Mouse (Mus musculus) urinary bladder, postnatal 14 days (tissue): Measurements from ENCODE around the gene Ankrd65.
"Not testable (repeated sequence)": the region's sequence is repeated elsewhere in the genome, so short reads cannot be mapped to it uniquely, and the experiment has no call there.

Experiments used
- DNase-seq: peaks from one replicate; pipeline ENCODE4 v3.0.0; 2021; ENCODE audit warnings: low spot score

Gene Ankrd65

DNA sequence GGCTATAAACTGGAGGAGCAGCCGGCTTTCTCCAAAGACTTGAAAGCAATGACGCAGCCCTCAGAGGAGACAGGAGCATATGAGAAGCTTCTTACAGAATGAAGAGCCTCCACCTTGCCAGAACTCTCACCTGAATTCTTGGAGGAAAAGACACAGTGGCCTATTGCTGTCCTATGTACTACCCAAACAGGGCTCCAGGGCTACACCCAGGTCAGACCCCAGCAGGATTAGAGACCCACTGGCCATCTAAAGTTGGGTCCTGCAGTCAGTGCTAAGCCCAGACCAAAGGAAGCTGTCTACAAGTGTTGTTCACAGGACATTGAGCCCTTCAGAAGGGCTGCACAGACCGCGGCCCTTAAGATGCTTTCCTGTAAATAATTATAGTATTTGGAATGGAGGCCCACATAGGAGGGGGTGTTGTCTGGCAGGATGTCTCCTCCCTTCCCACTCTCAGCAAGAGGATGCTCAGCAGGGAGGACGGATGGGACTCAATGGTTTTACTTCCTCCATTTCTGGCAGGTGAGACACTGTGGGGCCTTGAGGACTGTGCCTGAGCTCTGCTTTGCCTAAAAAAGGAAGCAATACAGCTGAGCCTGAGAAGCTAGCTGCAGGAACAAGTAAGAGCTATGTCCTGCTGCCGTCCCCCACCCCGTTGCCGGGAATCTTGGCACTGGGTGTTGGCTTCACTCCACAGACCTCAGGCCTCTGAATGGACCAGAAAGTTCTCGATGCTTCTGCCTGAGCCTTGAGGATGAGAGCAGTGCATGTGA is 15.1 kb upstream of the Ankrd65 start:
- peak; percentile 69 for DNase-seq

DNA sequence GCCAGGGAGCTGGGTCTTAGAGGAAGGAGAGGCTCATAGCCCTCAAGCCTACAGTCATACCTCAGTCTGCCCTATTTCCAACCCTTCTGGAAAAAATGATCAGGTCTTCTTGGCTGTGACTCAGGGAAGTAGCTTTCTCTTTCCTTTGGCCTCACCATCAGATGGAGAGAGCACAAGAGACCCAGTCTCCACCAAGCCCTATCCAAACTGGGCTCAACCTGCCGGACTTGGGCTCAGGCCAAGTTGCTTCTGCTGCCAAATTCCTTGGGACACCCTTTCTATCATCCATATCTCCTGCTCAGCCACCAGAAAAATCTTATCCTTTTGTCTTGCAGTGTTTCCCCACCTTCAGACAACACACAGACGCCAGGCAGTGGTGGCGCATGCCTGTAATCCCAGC is 14.4 kb upstream of the Ankrd65 start:
- peak; percentile 66 for DNase-seq

DNA sequence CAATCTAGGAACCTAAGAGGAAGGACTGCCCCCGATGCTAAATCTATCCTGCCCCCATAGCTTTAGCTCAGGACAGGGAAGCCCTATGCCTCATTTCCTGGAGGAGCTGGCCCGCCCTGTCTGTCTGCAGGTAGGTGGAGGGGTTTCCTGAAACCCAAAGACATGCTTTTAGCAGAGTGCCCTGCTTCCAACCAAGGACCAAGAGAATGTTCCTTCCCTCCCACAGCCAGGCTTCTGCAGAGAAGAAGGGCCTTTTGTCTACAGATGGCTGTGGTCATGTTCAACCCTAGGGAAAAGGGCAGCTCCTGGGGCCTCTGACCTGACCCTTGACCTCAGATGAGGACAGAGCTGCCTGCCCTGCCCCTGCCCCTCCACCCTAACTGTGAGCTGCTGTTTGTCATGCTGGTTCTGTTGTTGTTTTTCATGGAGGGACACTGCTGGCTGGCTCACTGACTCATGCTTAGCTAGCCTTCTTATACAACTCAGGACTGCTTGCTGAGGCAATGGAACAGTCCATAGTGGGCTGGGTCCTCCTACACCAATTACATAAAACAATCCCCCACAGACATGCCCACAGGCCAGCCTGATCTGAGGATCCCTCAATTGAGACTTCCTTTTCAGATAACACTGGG is 13.4 kb upstream of the Ankrd65 start:
- DNase-seq = no peak

DNA sequence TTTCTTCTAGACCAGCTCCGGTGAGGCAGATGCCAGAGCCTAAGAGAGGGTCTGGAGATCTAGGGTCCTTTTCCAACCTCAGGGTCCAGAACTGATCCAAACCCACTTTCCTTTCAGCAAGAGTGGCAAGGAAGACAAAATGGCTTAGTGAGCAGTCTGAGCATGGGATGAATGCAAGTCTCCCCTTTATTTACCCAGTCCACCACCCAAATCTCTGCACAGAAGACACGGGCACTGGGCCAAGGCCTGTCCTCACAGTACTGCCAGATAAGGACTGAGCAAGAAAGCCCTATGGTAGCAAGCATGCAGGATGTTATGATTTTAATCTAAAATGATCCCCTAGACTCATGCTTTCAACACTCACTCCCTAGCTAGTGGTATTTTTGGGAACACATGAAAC is 12.4 kb upstream of the Ankrd65 start:
- peak; percentile 40 for DNase-seq

DNA sequence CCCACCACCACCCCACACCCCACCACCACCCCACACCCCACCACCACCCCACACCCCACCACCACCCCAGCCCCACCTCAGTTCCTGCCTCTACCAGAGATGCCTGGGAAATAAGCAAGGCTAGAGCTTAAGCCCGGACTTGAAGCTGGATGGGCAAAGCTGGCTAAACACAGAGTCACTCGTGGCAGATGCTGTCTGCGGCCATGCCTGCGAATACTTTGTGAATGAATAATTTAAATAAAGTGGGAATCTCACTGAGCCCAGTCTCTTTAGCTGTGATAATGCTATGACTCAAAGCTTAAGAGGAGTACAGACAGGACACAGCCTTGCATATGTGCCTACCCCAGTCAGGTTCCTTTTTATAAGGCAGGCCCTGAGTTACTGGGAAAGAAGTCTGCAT is 10.7 kb upstream of the Ankrd65 start:
- no peak for DNase-seq

DNA sequence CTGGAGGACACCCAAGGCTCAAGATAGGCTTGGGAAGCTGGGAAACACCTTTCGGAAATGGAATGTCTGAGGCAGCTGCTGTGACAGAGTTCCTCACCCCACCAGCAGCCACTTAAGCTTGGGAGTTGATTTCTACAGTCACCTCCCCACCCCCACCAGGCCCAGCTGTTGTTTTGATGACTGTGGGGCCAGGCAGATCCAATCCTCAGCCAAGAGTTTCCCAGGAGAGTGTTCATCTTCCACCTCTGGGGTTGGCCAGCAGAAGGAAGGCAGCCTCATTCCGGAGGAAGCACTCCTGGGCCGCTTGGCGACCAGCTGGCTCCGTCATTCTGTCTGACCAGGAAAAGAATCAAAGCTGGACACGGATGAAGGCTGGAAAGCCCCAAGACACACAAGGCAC is 9.3 kb upstream of the Ankrd65 start:
- peak; percentile 49 for DNase-seq

DNA sequence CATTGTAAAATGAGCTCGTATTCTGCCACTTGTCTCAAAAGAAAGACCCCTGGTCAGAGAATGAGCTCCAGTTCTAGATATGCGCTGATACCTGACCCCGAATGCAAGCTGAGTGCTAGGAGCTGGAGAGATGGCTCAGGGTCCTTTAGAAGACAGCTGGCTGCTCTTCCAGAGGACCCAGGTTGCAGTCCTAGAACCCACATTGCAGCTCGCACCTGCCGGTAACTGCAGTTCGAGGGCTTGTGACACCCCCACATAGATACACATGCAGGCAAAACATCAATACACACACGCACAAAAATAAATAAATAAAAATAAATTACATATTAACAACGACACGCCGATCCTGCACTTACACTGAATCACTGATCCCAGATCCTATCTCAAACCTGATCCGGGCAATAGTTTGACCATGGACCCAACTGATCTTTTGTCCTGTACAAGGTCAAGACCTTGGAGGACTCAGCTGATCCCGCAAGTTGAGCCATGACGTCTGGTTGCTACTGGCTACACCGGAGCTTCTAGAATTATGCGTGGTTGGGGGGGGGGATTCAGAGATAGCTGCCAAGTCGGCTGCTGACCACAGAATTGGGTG is 6.7 kb upstream of the Ankrd65 start:
- no peak for DNase-seq

DNA sequence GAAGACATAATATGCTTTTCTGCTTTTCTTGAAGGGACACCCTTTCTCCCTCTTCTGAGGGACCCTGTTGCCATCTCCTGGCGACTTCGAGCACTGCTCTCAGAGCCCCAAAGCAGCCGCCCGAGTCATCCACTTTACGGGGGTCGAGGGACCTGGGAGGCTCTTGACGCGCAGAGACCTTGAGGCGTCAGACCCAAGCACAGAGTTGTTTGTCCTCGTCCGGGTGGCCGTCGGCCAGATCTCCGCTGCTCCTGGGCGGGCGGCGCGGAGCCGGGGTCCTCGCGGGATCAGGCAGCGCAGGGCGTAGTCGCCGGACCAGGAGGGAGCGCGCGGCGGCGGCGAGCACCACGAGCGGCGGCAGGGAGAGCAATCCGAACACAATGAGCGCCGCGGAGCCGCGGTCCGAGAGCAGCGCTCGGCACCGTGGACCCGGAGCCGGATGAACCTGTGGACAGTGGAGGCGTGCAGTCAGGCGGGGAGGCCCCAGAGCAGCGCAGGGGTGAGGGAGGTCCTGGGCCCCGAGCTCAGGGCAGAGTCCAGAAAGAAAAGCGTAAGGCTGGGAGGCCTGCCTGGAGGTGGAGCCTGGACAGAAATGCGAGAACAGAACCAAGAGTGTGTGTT is 6.0 kb upstream of the Ankrd65 start:
- peak; percentile 75 for DNase-seq

DNA sequence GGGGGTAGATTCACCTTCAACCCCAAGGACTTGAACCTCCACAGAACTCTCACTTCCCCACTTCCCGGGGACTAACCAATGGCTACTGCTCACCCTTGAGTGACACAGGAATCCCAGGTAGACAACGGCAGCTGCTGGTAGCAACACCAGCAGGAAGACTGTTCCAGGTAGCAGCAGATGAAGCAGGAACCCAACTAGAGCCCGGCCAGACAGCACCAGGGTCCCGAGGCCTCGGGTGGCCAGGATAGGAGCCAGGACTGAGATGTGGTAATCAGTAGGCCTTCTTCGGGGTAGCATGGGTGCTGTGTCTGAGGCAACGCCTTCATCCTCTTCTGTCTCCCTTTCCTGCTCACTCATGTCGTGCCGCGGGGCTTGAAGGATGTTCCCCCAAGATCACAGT is 5.0 kb upstream of the Ankrd65 start:
- DNase-seq = no peak

DNA sequence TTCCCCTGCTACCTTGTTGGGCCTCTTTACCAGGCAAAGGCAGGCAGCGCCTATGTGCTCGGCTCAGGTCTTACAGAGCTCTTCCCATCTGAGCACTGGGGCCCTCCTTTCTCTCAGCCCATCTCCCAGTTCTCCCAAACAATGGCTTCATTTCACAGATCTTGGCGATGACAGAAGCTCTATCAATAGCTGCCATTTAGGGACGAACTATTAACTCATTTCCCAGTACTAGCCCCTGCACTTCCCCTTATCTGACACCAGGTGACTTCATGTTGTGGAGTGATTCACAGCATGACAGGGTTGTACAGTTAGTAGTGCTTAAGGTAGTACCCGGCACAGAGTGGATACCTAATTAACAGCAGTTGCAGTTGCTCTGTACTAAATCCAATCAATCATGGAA is 4.4 kb upstream of the Ankrd65 start, which contains the start of gene Tmem88b:
TSS of gene Tmem88b (minus strand) at position 56 of the 400 bp plus-strand sequence.
- DNase-seq = no peak

DNA sequence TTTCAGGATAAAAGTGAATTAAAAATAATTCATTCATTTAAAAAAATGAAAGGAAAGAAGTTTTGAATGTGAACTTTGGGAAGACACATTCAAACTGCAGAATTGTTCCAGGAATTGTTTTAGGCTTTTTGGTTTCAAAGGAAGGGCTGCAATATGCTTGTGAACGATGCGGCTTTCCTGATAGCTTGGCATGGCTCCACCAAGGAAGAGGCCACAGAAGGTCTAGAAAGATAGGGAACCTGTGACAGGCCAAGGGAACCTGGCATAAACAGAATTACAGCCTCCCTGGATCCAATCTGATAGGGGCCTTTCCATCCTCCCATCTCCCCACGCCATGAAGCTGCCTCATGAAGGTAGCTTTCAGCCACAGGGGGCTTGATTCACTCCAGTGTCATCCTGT is 1.9 kb upstream of the Ankrd65 start:
- DNase-seq = no peak

DNA sequence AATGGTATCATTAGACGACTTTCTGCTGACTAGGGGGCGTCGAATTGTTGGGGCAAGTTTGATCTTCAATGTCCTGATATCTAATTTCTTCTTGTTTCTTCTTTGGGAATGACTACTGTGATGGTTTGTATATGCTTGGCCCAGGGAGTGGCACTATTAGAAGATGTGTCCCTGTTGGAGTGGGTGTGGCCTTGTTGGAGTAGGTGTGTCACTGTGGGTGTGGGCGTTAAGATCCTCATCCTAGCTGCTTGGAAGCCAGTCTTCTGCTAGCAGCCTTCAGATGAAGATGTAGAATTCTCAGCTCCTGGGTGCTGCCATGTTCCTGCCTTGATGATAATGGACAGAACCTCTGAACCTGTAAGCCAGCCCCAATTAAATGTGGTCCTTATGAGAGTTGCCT is 1.4 kb upstream of the Ankrd65 start:
- not testable (repeated sequence) for DNase-seq

DNA sequence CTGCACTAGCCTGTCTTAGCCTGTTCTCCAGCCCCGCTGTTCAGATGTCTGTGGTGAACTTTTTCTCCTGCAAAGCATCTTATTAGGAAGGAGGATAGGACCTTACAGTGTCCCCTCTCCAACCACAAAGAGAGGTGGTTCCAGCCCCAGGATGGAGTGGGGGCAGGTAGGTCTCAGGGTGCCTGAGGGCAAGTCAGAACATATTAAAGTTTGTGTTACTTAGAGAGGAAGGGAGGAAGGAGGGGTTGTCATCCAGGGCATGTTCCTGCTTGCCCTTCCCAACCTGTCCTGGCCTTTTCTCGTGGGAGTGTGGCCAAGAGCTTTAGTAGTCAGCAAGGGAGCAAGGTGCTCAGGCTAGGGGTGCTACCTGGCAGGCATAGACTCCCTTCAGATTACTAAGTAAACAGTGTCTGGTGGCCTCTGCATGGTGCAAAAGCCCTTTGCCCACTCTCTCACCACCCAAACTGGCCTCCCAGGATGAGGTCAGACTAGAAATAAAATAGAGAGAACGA is 467 bp downstream of the Ankrd65 start:
- DNase-seq = peak; percentile 76

DNA sequence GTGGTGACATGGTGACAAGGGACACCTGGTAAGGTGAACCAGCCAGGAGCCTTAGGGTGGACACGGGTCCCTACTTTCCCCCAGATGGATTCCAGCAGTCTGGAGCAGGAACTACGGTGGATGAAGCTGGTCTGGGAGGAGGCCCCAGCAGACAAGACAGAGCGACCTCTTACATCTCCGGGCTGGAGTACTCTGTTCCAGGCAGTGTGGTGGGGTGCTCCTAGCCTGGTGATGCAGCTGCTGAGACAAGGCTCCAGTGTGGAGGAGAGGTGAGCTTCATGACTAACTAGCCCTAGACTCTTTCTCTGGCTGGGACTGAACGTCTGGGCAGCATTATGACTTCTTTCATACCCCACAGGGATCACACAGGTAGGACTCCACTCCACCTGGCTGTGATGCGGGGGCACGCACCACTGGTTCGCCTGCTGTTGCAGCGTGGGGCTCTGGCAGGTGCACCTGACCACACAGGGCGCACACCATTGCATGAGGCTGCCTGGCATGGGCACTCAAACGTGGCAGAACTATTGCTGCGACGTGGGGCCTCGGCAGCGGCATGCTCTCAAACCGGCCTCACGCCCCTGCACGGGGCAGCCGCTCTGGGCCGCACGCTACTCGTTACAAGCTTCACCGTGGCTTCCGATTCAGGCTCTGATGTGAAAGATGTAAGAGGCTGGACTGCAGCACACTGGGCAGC is 1.1 kb downstream of the Ankrd65 start:
- no peak for DNase-seq

DNA sequence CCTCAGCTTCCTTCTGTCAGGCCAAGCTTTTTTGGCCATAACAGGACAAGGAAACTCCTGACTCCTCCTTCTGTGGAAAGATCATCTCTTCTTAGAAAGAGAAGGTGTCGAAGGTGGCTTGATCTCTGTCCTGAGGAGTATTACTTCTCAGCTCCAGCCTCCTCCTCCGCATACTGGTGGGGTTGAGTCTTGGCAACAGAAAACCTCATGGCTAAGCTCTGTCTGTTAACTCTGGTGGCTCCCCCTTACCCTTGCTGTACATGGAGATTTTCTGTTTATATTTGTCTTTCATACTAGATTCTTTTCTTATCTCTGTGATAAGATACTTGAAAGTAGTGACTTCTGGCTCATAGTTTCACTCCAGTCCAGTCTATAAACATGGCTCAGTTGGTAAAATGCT is 3.5 kb downstream of the Ankrd65 start:
- no peak for DNase-seq

DNA sequence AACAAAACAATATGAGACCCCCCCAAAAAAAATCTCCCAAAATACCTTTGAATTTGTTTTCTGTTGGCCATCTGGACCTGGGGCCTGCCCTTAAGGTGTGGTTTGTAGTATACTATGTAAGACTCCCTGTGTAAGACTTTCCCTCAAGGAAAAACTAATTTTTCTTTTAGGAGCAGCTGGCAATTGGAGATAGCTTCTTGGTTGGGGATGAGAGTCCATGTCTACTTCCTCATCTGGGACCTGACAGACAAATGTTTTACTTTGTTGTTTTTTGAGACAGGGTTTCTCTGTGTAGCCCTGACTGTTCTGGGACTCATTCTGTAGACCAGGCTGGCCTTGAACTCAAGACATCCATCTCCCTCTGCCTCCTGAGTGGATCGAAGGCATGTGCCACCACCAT is 11.8 kb downstream of the Ankrd65 start:
- DNase-seq = no peak

DNA sequence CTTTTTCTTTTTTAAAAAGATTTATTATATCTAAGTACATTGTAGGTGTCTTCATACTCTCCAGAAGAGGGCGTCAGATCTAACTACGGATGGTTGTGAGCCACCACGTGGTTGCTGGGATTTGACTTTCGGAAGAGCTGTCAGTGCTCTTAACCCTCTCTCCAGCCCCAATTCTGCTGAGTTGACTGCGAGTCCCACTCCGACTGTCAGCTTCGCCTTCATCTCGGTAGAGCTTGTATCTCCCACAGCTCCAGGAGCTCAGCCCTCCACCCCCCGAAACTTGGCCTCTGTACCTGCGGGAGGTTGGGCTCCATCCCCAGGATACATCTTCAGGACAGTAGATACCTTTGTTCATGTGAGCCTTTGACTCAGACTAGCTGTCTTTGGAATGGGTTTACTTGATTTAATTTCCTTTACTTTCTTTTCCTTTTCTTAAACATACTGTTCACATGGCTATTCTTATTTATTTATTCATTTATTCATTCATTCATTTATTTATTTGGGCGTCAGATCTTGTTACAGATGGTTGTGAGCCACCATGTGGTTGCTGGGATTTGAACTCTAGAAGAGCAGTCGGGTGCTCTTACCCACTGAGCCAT is 12.6 kb downstream of the Ankrd65 start, which contains the start of gene Mrpl20:
TSS of gene Mrpl20 (plus strand) at position 138 of the 599 bp plus-strand sequence.
- DNase-seq = no peak

DNA sequence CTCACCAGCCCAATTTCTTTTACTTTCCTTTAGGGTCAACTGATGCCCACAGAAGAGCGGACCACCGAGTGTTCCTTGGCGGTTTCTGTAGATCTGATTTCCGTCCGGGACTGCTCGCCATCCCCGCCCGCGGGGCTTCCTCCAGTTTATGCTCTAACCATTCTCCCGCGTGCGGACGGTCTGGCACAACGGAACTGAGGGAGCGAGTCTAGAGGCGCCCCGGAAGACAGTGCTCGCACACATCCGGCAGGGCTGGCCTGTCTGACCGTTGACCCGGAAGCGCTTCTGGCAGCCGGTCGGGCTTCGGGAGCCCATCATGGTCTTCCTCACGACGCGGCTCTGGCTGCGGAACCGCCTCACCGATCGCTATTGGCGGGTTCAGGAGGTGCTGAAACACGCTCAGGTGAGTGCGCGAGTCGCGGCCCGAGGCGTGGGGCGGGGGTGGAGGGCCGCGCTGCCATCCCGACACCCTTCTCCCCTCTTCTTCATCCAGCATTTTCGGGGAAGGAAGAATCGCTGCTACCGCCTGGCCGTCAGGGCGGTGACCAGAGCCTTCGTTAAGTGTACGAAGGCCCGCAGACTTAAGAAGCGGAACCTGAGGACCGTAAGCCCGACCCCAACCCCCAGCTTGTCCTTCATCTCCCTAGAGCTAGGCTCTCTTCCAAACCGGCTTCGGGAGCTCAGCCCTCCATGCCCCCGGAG is 13.3 kb downstream of the Ankrd65 start:
- peak; percentile 96 for DNase-seq

DNA sequence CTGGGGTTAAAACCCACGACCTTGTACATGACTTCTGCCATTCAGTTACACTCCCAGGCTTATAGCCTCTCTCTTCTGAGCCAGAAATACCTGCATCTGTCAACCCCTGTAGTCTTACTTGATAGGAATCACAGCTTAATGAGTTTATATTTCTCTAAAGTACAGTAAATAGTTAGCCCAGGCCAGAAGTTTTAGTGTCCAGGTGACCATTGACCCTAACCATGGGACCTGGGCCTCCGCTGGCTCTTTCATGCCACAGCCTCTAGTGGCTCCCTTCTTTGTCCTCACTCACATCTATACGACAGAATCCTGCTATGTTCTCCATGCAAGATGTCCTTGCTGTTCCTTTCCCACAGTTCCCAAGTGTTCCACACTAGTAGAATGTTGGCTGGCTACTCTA is 17.6 kb downstream of the Ankrd65 start:
- no peak for DNase-seq

DNA sequence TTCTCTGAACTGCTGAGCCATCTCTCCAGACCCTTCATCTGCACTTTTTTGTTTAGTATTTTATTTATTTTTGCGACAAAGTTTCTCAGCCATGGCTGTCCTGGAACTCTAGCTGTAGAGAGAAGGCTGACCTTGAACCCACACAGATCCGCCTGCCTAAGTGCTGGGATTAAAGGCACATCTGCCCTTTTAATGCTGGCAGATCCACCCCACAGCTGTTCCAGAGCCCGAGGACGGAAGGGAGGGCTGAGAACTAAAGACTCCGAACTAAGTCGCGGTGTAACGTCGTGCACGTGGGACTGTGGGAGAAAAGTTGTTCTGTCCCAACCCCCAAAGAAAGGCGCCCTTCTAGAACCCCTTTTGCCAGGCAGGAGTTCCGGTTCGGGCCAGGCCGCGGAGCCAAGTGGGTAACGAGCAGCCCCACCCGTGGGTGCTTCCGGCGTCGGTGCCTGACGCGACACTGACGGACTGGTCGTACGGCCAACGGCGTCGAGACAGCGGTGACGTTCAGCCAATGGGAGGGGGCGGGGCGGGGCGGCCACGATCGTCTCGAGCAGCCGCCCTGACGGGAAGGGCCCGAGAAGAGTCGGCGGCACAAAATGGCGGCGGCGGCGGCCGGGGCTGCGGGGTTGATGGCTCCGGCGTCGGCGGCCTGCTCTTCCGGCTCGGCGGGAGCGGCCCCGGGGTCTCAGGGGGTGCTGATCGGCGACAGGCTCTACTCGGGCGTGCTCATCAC is 21.9 kb downstream of the Ankrd65 start, which contains the start of gene Ccnl2:
TSS of gene Ccnl2 (plus strand) at position 561 of the 736 bp plus-strand sequence.
- peak; percentile 94 for DNase-seq
